Mouse (Mus musculus) embryonic facial prominence, embryonic 12.5 days (tissue): ENCODE results near the gene Ugt1a6b. TPM values are rescaled to one million over a fixed set of nuclear protein-coding genes. Genes with fewer than 3 reads are reported as not detected.

Experiments used
- ATAC-seq: fragments of 200-750 bp; cut with Nextera tagmentation; 2 replicates; pipeline ENCODE4 v1.8.0; 2017; ENCODE audit not compliant: insufficient number of reproducible peaks, insufficient read depth, low FRiP score, low TSS enrichment
- H3K27ac ChIP-seq: fragments of 300-500 bp; sonication (generic); 2 replicates; pipeline ENCODE4 v1.5.1; 2016; ENCODE audit warnings: mild to moderate bottlenecking
- H3K27me3 ChIP-seq: fragments of 300-500 bp; sonication (generic); 2 replicates; pipeline ENCODE4 v1.6.1; 2016; ENCODE audit warnings: mild to moderate bottlenecking, moderate library complexity
- H3K36me3 ChIP-seq: fragments of 300-500 bp; sonication (generic); 2 replicates; pipeline ENCODE4 v1.6.1; 2016; ENCODE audit warnings: mild to moderate bottlenecking
- H3K4me1 ChIP-seq: fragments of 300-500 bp; sonication (generic); 2 replicates; pipeline ENCODE4 v1.6.1; 2016
- H3K4me2 ChIP-seq: fragments of 300-500 bp; sonication (generic); replicated peaks from 2 replicates; pipeline ENCODE4 v1.6.1; 2016; ENCODE audit warnings: mild to moderate bottlenecking, moderate library complexity
- H3K4me3 ChIP-seq: fragments of 300-500 bp; sonication (generic); 2 replicates; pipeline ENCODE4 v1.5.1; 2016; ENCODE audit warnings: mild to moderate bottlenecking
- H3K9ac ChIP-seq: fragments of 300-500 bp; sonication (generic); 2 replicates; pipeline ENCODE4 v1.6.1; 2016; ENCODE audit warnings: mild to moderate bottlenecking, moderate library complexity
- H3K9me3 ChIP-seq: fragments of 300-500 bp; sonication (generic); 2 replicates; pipeline ENCODE4 v1.6.1; 2016; ENCODE audit warnings: mild to moderate bottlenecking, moderate library complexity
- WGBS: fragments of 180-500 bp; shearing (Covaris S2); methylation state at CpG from one replicate; pipeline ENCODE4 v1.1.7; 2016; 5-methylcytosine and 5-hydroxymethylcytosine counted together
- polyA plus RNA-seq: library from polyadenylated mRNA; unstranded; fragments of >200 nt; fragmentation: Nextera tagmentation; extraction: Ambion mirVana; gene quantifications from 2 replicates; pipeline ENCODE4 v1.2.1, GENCODE M21; 2016

The Ugt1a6b gene
- polyA plus RNA-seq, 1 experiment from 2014 or later = not detected

DNA sequence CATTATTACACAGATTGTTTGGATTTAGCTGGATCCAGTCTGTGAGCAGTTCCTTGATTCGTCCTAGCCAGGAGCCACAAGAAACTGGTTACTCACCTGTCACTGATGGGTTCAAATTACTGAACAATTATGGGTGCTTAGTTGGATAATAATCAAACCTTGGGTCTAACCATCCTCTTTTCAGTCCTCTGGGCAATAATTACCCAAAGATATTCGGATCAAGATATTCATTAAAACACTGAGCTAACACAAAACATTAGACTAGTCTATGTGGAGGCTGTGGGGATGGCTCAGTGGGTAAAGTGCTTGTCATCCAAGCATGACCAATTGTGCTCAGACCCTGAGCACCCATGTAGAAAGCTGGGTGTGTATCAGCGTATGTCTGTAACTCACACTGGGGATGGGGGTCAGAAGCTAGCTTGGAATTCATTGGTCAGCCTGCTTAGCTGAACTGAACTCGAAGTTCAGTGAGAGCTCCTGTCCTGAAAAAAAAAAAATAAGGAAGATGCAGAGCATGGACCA, 132.9 kb downstream of the Ugt1a6b start:
- WGBS = 62% methylated on average over 4 of the region's 4 CpGs
- peaks cover 97% of the 10 kb centered on the region for H3K9me3 ChIP-seq
- no peaks in the 10 kb centered on the region for H3K36me3 ChIP-seq
- no peaks in the 10 kb centered on the region for H3K4me1 ChIP-seq
- no peak for ATAC-seq
- H3K4me2 ChIP-seq = no peak overlapping the region
- H3K27ac ChIP-seq = no peak overlapping the region
- H3K4me3 ChIP-seq = no peak overlapping the region
- no peak overlapping the region for H3K9ac ChIP-seq
- H3K27me3 ChIP-seq = no peaks in the 10 kb centered on the region

DNA sequence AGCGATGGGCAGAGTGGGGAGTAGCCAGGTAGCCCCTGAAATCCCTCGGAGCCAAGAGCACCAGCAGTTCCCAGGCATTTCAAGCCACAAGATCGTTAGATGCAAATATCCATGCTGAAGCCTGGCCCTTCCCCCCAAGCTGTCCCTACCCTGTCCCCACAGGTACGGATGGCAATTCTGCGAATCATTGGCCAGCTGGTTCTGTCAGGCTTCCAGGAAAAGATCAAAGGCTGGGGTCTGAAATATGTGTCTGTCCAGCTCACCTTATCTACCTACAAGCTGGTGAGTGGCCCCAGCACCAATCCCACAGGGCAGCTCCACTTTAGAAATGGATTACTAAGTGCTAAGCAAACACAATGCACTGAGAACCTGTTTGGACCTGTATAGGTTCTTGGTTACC, 134.3 kb downstream of the Ugt1a6b start:
- no peak overlapping the region for H3K4me3 ChIP-seq
- H3K4me2 ChIP-seq = no peak overlapping the region
- no peaks in the 10 kb centered on the region for H3K36me3 ChIP-seq
- WGBS = 81% methylated on average over 5 of the region's 5 CpGs
- no peak overlapping the region for H3K27ac ChIP-seq
- H3K4me1 ChIP-seq = no peaks in the 10 kb centered on the region
- H3K27me3 ChIP-seq = no peaks in the 10 kb centered on the region
- H3K9ac ChIP-seq = no peak overlapping the region
- no peak for ATAC-seq
- H3K9me3 ChIP-seq = peaks cover 90% of the 10 kb centered on the region

DNA sequence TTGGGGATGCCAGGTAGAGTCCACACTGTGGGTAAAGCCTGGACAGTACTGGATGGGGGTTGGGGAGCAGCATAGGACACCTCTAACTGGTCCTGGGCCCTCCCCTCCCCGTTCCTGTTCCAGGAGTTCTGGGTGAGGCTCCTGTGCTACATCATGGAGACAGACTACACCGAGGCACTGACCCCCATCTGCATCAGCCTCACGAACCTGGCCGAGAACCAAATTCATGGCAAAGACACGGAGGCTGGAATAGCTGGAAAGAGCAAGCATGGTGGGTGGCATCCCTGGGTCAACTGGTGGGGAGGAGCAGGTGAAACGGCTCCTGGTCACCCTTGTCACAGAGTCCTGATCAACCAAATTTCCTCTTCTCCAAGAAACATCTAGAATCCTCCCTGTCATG, 135.7 kb downstream of the Ugt1a6b start:
- Histone ChIP-seq H3K4me3 (no peak overlapping the region), H3K36me3 (no peaks in the 10 kb centered on the region), H3K27ac (no peak overlapping the region), H3K9ac (no peak overlapping the region), H3K4me2 (no peak overlapping the region), H3K27me3 (no peaks in the 10 kb centered on the region), H3K9me3 (peaks cover 88% of the 10 kb centered on the region), H3K4me1 (no peaks in the 10 kb centered on the region)
- 78% methylated on average over 6 of the region's 6 CpGs for WGBS
- peak; percentile 23; the same call in 1 of the 2 replicates for ATAC-seq

DNA sequence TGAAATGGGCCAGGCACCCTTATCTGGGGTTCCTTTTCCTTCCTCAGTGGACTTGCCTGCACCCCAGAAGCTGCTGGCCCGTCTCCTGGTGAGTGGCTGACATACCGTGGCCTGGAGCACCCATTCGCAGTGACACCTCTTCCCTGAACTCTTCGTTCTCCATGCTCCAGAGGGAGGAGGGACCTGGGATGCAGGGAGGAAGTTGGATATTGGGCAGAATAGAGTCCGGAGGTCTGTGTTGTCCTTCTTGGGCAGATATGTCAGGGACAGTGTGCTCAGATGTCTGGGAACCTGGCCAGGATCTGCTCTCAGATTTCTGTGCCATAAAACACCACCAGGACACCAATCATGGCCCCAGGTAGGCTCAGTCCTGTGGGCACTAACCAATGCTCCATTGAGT, 137.0 kb downstream of the Ugt1a6b start:
- 73% methylated on average over 5 of the region's 5 CpGs for WGBS
- Histone ChIP-seq H3K36me3 (no peaks in the 10 kb centered on the region), H3K4me1 (no peaks in the 10 kb centered on the region), H3K9ac (no peak overlapping the region), H3K27ac (no peak overlapping the region), H3K9me3 (peaks cover 88% of the 10 kb centered on the region), H3K4me2 (no peak overlapping the region), H3K27me3 (no peaks in the 10 kb centered on the region), H3K4me3 (no peak overlapping the region)
- ATAC-seq = no peak

DNA sequence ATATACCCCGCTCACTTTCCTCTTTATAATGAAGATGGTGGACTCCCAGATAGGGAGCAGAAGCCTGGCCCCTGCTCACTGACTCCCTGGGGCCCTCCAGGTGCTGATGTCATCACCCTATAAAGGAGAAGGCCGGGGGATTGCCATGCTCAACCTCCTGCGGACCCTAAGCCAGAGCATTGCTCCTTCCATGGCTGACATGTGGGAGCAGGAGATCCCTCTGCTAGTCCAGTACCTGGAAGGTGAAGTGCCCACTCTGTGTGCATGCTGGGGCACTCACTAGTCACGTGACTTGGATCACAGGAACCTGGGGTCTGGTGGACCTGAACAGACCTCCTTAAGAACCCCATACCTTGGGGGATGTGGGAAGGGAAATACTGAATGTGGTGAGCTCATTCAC, 137.5 kb downstream of the Ugt1a6b start:
- Histone ChIP-seq H3K4me3 (no peak overlapping the region), H3K9me3 (peaks cover 88% of the 10 kb centered on the region), H3K27me3 (no peaks in the 10 kb centered on the region), H3K9ac (no peak overlapping the region), H3K36me3 (no peaks in the 10 kb centered on the region), H3K27ac (no peak overlapping the region), H3K4me1 (no peaks in the 10 kb centered on the region), H3K4me2 (no peak overlapping the region)
- ATAC-seq = no peak
- WGBS = 70% methylated on average over 4 of the region's 4 CpGs

DNA sequence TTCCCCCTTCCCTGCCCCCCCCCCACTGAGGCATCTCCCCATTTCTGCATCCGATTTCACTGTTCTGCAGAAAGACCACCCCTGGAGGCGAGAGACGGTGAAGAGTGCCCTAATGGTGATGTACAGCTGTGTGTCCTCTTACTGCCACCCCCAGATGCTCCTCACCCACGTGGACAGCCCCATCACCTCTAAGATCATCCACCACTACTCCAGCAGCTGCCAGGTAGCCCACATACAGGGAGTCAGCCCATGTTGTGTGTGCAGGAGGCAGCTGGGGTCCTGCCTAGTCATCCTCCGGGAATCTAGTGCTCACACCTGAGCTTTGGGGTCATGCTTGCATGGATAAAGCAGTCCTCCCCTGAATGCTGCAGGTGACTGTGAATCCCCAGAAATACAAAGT, 140.8 kb downstream of the Ugt1a6b start:
- H3K4me1 ChIP-seq = no peaks in the 10 kb centered on the region
- ATAC-seq = no peak
- H3K4me3 ChIP-seq = no peak overlapping the region
- no peaks in the 10 kb centered on the region for H3K27me3 ChIP-seq
- H3K27ac ChIP-seq = no peak overlapping the region
- peaks cover 88% of the 10 kb centered on the region for H3K9me3 ChIP-seq
- no peak overlapping the region for H3K9ac ChIP-seq
- 63% methylated on average over 5 of the region's 5 CpGs for WGBS
- no peak overlapping the region for H3K4me2 ChIP-seq
- no peaks in the 10 kb centered on the region for H3K36me3 ChIP-seq

DNA sequence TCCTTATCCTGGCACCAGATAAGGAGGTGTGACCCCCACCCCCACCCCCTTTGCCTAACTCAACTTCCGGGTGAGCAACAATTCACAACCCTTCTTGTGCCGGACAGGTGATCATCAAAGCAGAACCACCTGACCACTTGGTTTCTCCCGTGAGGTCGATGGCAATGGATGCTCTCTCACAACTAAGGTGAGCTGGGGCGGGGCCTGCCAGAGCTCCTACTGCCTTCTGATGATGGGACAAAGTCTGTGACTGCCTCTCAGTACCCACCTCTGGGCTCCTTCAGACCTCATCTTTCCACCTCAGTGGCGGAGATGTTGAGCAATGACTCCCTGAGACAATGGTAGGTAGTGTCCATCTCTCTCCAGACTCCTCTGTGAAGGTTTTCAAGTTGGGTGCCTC, 142.8 kb downstream of the Ugt1a6b start:
- Histone ChIP-seq H3K4me3 (no peak overlapping the region), H3K4me2 (no peak overlapping the region), H3K27me3 (no peaks in the 10 kb centered on the region), H3K9ac (no peak overlapping the region), H3K36me3 (no peaks in the 10 kb centered on the region), H3K4me1 (no peaks in the 10 kb centered on the region), H3K27ac (no peak overlapping the region), H3K9me3 (peaks cover 88% of the 10 kb centered on the region)
- 75% methylated on average over 6 of the region's 6 CpGs for WGBS
- ATAC-seq = no peak

DNA sequence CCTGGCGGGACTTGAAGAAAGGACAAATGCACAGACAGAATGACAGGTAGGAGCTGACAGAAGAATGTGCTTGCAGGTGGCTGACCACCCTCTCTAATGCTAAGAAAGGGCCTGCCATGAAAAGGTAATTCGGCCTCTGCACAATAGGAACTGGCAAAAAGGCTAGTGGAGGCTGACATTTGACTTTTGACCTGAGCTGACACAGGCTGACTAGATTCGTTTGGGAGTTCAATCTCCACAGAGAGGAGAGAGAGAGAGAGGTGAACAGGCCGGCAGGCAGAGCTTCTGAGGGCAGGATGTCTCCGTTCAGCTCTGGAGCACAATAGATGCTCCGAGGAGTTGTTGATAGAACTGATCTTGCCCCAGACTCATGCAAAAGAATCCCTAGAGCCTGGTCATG, 143.3 kb downstream of the Ugt1a6b start:
- Histone ChIP-seq H3K4me1 (no peaks in the 10 kb centered on the region), H3K4me3 (no peak overlapping the region), H3K27me3 (no peaks in the 10 kb centered on the region), H3K9ac (no peak overlapping the region), H3K36me3 (no peaks in the 10 kb centered on the region), H3K4me2 (no peak overlapping the region), H3K27ac (no peak overlapping the region), H3K9me3 (peaks cover 90% of the 10 kb centered on the region)
- no peak for ATAC-seq
- WGBS = 44% methylated on average over 6 of the region's 6 CpGs

DNA sequence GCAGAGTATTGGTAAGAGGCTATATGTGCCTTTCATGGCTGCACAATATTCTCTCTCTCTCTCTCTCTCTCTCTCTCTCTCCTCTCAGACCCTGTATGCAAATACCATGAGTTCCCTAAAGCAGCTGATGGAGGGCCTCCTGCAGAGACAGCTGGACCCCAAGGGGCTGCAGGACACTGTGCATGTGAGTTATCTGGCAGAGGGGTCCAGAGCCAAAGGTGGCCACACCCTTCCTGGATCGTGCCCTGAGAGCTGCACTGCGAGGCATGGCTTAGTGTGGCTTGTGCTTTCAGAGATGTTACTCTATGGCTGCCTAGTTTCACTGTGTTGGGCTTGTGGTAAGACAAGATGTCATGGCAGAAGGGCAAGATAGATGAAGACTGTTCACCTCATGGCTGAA, 144.6 kb downstream of the Ugt1a6b start:
- no peak overlapping the region for H3K27ac ChIP-seq
- WGBS = 50% methylated on average over 2 of the region's 2 CpGs
- no peaks in the 10 kb centered on the region for H3K27me3 ChIP-seq
- H3K4me1 ChIP-seq = no peaks in the 10 kb centered on the region
- H3K36me3 ChIP-seq = no peaks in the 10 kb centered on the region
- no peak overlapping the region for H3K4me3 ChIP-seq
- peaks cover 91% of the 10 kb centered on the region for H3K9me3 ChIP-seq
- no peak overlapping the region for H3K4me2 ChIP-seq
- no peak for ATAC-seq
- H3K9ac ChIP-seq = no peak overlapping the region

DNA sequence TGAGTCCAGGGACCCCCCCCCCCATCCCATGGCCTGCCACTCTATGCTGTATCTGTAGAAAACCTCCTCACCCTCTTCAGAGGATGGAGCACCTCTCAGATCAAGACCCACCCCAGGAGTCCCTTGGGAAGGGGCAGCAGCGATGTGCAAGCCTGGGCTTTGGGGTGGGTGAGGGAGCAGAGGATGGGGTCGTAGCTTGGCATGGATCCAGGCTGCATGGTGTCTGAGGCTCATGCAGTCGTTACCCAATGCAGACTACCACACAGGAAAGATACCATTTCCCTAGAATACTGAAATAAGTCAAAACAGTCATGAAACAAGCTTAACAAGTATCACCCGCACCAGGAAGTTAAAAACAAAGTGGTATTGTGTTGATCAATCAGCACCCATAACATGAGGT, 145.6 kb downstream of the Ugt1a6b start:
- no peaks in the 10 kb centered on the region for H3K27me3 ChIP-seq
- no peaks in the 10 kb centered on the region for H3K4me1 ChIP-seq
- WGBS = 69% methylated on average over 4 of the region's 4 CpGs
- H3K27ac ChIP-seq = no peak overlapping the region
- peaks cover 90% of the 10 kb centered on the region for H3K9me3 ChIP-seq
- no peaks in the 10 kb centered on the region for H3K36me3 ChIP-seq
- ATAC-seq = no peak
- no peak overlapping the region for H3K9ac ChIP-seq
- H3K4me3 ChIP-seq = no peak overlapping the region
- H3K4me2 ChIP-seq = no peak overlapping the region

DNA sequence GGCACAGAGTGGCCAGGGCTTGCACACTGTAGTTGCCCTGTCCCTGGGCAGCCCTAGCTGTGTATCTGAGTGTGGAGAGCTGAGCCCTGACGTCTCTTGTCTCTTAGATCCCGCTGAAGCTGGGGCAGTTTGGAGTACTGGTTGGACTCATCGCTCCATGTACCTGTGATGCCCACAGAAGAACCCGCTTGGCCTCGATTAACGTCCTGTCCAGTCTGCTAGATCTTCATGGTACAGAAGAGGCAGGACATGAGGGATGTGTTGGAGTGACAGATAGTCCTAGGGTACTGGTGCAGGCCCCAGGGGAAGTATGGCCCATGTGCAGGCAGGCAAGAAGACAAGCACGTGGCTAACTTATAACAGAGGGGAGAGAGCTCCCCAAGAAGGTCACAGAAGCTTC, 146.5 kb downstream of the Ugt1a6b start:
- Histone ChIP-seq H3K4me1 (no peaks in the 10 kb centered on the region), H3K4me2 (no peak overlapping the region), H3K36me3 (no peaks in the 10 kb centered on the region), H3K27ac (no peak overlapping the region), H3K4me3 (no peak overlapping the region), H3K9me3 (peaks cover 88% of the 10 kb centered on the region), H3K27me3 (no peaks in the 10 kb centered on the region), H3K9ac (no peak overlapping the region)
- WGBS = 78% methylated on average over 7 of the region's 7 CpGs
- ATAC-seq = no peak

DNA sequence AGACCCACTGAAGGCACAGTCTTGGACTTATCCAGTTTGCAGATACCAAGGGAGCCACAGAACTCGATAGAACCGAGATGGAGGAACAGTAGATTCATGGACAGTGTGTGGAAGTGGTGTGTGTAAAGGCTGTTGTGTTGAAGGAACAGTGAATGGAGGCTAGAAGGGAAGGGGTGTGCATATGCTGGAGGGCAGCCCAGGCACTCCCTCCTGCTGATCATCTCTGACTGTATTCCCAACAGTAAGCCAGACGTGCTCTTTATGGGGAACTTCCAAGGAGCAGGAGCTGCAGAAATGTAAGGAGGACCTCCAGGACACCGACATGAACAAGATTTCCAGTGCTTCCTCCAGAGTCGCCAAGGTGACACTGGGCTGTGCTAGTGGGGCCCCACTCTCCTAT, 147.0 kb downstream of the Ugt1a6b start:
- Histone ChIP-seq H3K4me2 (no peak overlapping the region), H3K4me3 (no peak overlapping the region), H3K9me3 (peaks cover 88% of the 10 kb centered on the region), H3K4me1 (no peaks in the 10 kb centered on the region), H3K27ac (no peak overlapping the region), H3K9ac (no peak overlapping the region), H3K36me3 (no peaks in the 10 kb centered on the region), H3K27me3 (no peaks in the 10 kb centered on the region)
- WGBS = 78% methylated on average over 5 of the region's 5 CpGs
- no peak for ATAC-seq

DNA sequence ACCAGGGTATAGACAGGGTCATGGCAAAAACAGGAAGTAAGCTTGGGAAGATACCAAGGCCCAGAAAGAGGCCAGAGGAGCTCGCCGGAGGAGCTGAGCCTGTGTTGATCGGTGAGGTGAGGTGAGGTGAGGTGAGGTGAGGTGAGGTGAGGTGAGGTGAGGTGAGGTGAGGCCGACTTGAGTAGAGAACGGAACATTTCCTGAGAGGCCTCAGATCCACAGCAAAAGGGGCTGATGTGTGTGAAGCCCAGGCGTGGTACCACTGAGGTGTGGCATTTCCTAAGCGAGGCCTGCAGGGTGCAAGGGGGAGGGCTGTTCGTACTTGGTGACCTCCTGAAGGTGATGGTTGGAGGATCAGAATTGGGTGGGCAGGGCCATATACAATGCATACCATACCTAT, 150.1 kb downstream of the Ugt1a6b start:
- ATAC-seq = no peak
- no peak overlapping the region for H3K9ac ChIP-seq
- no peak overlapping the region for H3K4me2 ChIP-seq
- H3K4me1 ChIP-seq = no peaks in the 10 kb centered on the region
- H3K4me3 ChIP-seq = no peak overlapping the region
- H3K36me3 ChIP-seq = no peaks in the 10 kb centered on the region
- no peaks in the 10 kb centered on the region for H3K27me3 ChIP-seq
- H3K9me3 ChIP-seq = peaks cover 91% of the 10 kb centered on the region
- no peak overlapping the region for H3K27ac ChIP-seq
- 74% methylated on average over 8 of the region's 8 CpGs for WGBS
